Mouse (Mus musculus) intestine, postnatal 0 days (tissue): ENCODE results near the gene Cd99l2. TPM values are rescaled to one million over a fixed set of nuclear protein-coding genes. Genes with fewer than 3 reads are reported as not detected.

Experiments used
- ATAC-seq: fragments of 200-750 bp; cut with Nextera tagmentation; 2 replicates; pipeline ENCODE4 v1.8.0; 2017; ENCODE audit warnings: mild to moderate bottlenecking, moderate TSS enrichment, moderate library complexity
- H3K27ac ChIP-seq: fragments of 300-500 bp; sonication (generic); 2 replicates; pipeline ENCODE4 v1.5.1; 2014; ENCODE audit warnings: mild to moderate bottlenecking, low read depth, low read length, moderate library complexity
- H3K27me3 ChIP-seq: fragments of 300-500 bp; sonication (generic); replicated peaks from 2 replicates; pipeline ENCODE4 v1.6.1; 2014; ENCODE audit warnings: low read length, mixed read lengths; ENCODE audit not compliant: control insufficient read depth, insufficient read depth
- H3K36me3 ChIP-seq: fragments of 300-500 bp; sonication (generic); 2 replicates; pipeline ENCODE4 v1.6.1; 2014; ENCODE audit warnings: mild to moderate bottlenecking, moderate library complexity; ENCODE audit not compliant: control insufficient read depth, insufficient read depth
- H3K4me1 ChIP-seq: fragments of 300-500 bp; sonication (generic); replicated peaks from 2 replicates; pipeline ENCODE4 v1.6.1; 2014; ENCODE audit warnings: antibody characterized with exemption, low read length, mixed read lengths; ENCODE audit not compliant: control insufficient read depth, insufficient read depth
- H3K4me2 ChIP-seq: fragments of 300-500 bp; sonication (generic); replicated peaks from 2 replicates; pipeline ENCODE4 v1.6.1; 2014; ENCODE audit warnings: low read depth, mild to moderate bottlenecking, moderate library complexity
- H3K4me3 ChIP-seq: fragments of 300-500 bp; sonication (generic); 2 replicates; pipeline ENCODE4 v1.5.1; 2014; ENCODE audit warnings: low read depth, low read length
- H3K9ac ChIP-seq: fragments of 300-500 bp; sonication (generic); 2 replicates; pipeline ENCODE4 v1.6.1; 2014; ENCODE audit warnings: mild to moderate bottlenecking, low read depth, low read length
- H3K9me3 ChIP-seq: fragments of 300-500 bp; sonication (generic); 2 replicates; pipeline ENCODE4 v1.6.1; 2016; ENCODE audit warnings: mixed run types; ENCODE audit not compliant: control insufficient read depth
- CTCF ChIP-seq: sonication (generic); IDR thresholded peaks from 2 replicates; pipeline ENCODE4 v1.5.1; 2016; ENCODE audit warnings: low read depth, mild to moderate bottlenecking, control low read depth, antibody characterized with exemption, moderate library complexity
- WGBS: fragments of 180-500 bp; shearing (Covaris S2); extraction: QIAGEN DNeasy Blood & Tissue Kit; methylation state at CpG from one replicate; pipeline ENCODE4 v1.1.7; 2014; 5-methylcytosine and 5-hydroxymethylcytosine counted together
- polyA plus RNA-seq: library from polyadenylated mRNA; unstranded; fragments of >200 nt; fragmentation: Nextera tagmentation; extraction: Ambion mirVana; gene quantifications from 2 replicates; pipeline ENCODE4 v1.2.1, GENCODE M21; 2015

The Cd99l2 gene
- polyA plus RNA-seq, result 9.0 and 10.4 TPM in 2 replicates

- H3K9ac ChIP-seq, result peak within 1 kb of the TSS; percentile 50
- H3K9me3 ChIP-seq, result no peaks in the 10 kb centered on the region
- H3K27ac ChIP-seq, result peak within 1 kb of the TSS; percentile 81
- H3K27me3 ChIP-seq, result no peaks in the 10 kb centered on the region
- peak; percentile 98 for ATAC-seq
- WGBS, result 12% methylated on average over 17 of the region's 23 CpGs
- H3K4me1 ChIP-seq, result no peaks in the 10 kb centered on the region
- peak within 1 kb of the TSS; percentile 53 for H3K4me3 ChIP-seq
- H3K36me3 ChIP-seq, result no peaks in the 10 kb centered on the region
- peak; percentile 45 for TF ChIP-seq CTCF
- H3K4me2 ChIP-seq, result peak within 1 kb of the TSS; percentile 78
Observed at GRCm38 (mm10) chrX:71492634-71493278, at the start of gene Cd99l2. Gene Cd99l2, minus strand, starts transcription at chrX:71492849.

GRCm38 (mm10) chrX:71540821-71541510 lies 48.3 kb upstream of the Cd99l2 start:
- TF ChIP-seq CTCF, result no peak
- 81% methylated on average over 7 of the region's 7 CpGs for WGBS
- no peak overlapping the region for H3K27ac ChIP-seq
- no peak overlapping the region for H3K4me3 ChIP-seq
- H3K4me1 ChIP-seq, result no peaks in the 10 kb centered on the region
- no peak for ATAC-seq
- H3K36me3 ChIP-seq, result no peaks in the 10 kb centered on the region
- no peak overlapping the region for H3K4me2 ChIP-seq
- no peaks in the 10 kb centered on the region for H3K27me3 ChIP-seq
- H3K9me3 ChIP-seq, result no peaks in the 10 kb centered on the region
- no peak overlapping the region for H3K9ac ChIP-seq

GRCm38 (mm10) chrX:71537791-71538190 lies 45.1 kb upstream of the Cd99l2 start:
- H3K4me3 ChIP-seq, result no peak overlapping the region
- H3K27me3 ChIP-seq, result no peaks in the 10 kb centered on the region
- H3K36me3 ChIP-seq, result no peaks in the 10 kb centered on the region
- 77% methylated on average over 2 of the region's 2 CpGs for WGBS
- H3K27ac ChIP-seq, result no peak overlapping the region
- H3K4me1 ChIP-seq, result no peaks in the 10 kb centered on the region
- H3K9me3 ChIP-seq, result no peaks in the 10 kb centered on the region
- no peak overlapping the region for H3K9ac ChIP-seq
- no peak for TF ChIP-seq CTCF
- ATAC-seq, result no peak
- H3K4me2 ChIP-seq, result no peak overlapping the region

GRCm38 (mm10) chrX:71534102-71534501 lies 41.5 kb upstream of the Cd99l2 start:
- Histone ChIP-seq H3K4me2 (no peak overlapping the region), H3K4me1 (no peaks in the 10 kb centered on the region), H3K27me3 (no peaks in the 10 kb centered on the region), H3K4me3 (no peak overlapping the region), H3K27ac (no peak overlapping the region), H3K9me3 (no peaks in the 10 kb centered on the region), H3K36me3 (no peaks in the 10 kb centered on the region), H3K9ac (no peak overlapping the region)
- 81% methylated on average over 5 of the region's 5 CpGs for WGBS
- ATAC-seq, result no peak
- TF ChIP-seq CTCF, result peak; percentile 32

- H3K9me3 ChIP-seq, result no peaks in the 10 kb centered on the region
- H3K27me3 ChIP-seq, result no peaks in the 10 kb centered on the region
- H3K9ac ChIP-seq, result no peak overlapping the region
- ATAC-seq, result no peak
- no peaks in the 10 kb centered on the region for H3K36me3 ChIP-seq
- 69% methylated on average over 3 of the region's 3 CpGs for WGBS
- H3K4me1 ChIP-seq, result no peaks in the 10 kb centered on the region
- no peak overlapping the region for H3K4me2 ChIP-seq
- H3K27ac ChIP-seq, result no peak overlapping the region
- TF ChIP-seq CTCF, result peak; percentile 31; the same call in 1 of the 2 replicates
- no peak overlapping the region for H3K4me3 ChIP-seq
Observed at GRCm38 (mm10) chrX:71532635-71533034, 40.0 kb upstream of the Cd99l2 start.

GRCm38 (mm10) chrX:71528646-71529045 lies 36.0 kb upstream of the Cd99l2 start:
- no peak for TF ChIP-seq CTCF
- ATAC-seq, result no peak
- H3K4me3 ChIP-seq, result no peak overlapping the region
- H3K4me1 ChIP-seq, result no peaks in the 10 kb centered on the region
- no peak overlapping the region for H3K27ac ChIP-seq
- H3K9ac ChIP-seq, result no peak overlapping the region
- H3K4me2 ChIP-seq, result no peak overlapping the region
- 43% methylated on average over 6 of the region's 6 CpGs for WGBS
- H3K27me3 ChIP-seq, result no peaks in the 10 kb centered on the region
- H3K9me3 ChIP-seq, result no peaks in the 10 kb centered on the region
- H3K36me3 ChIP-seq, result no peaks in the 10 kb centered on the region
